Mouse (Mus musculus): ENCODE results near the gene Fance. TPM values are rescaled to one million over a fixed set of nuclear protein-coding genes. Genes with fewer than 3 reads are reported as not detected.

Fance gene
- polyA plus RNA-seq, 1 experiment from 2014 or later: 32.9 TPM

- H3K27me3 ChIP-seq (ENCODE audit: insufficient read depth, poor library complexity, severe bottlenecking): 0 out of 2 replicates have a peak, but pooled peaks cover 7% of the 10 kb centered on the region
- WGBS: 30% methylated on average over 7 of the region's 7 CpGs
- peaks cover 57% of the 10 kb centered on the region for H3K4me1 ChIP-seq (replicated peaks)
- DNase-seq (ENCODE audit: low spot score): peak; percentile 31
- peaks cover 74% of the 10 kb centered on the region for H3K36me3 ChIP-seq
- H3K9me3 ChIP-seq: no peaks in the 10 kb centered on the region
- H3K27ac ChIP-seq: no peak overlapping the region
- peak overlapping the region; percentile 29 for H3K4me3 ChIP-seq
Observed at GRCm38 (mm10) chr17:28331241-28332112, 18.2 kb downstream of the Fance start.

- Histone ChIP-seq H3K27me3 (ENCODE audit: insufficient read depth, poor library complexity, severe bottlenecking) (0 out of 2 replicates have a peak, but pooled peaks cover 7% of the 10 kb centered on the region), H3K9me3 (no peaks in the 10 kb centered on the region), H3K4me3 (no peak overlapping the region), H3K4me1 (replicated peaks) (peaks cover 48% of the 10 kb centered on the region), H3K36me3 (peaks cover 79% of the 10 kb centered on the region), H3K27ac (0 out of 2 replicates have a peak overlapping the region, but pooled peaks have one; percentile 1)
- 42% methylated on average over 13 of the region's 13 CpGs for WGBS
- DNase-seq (ENCODE audit: low spot score): peak; percentile 27
Observed at GRCm38 (mm10) chr17:28332113-28332914, 19.0 kb downstream of the Fance start.

DNA sequence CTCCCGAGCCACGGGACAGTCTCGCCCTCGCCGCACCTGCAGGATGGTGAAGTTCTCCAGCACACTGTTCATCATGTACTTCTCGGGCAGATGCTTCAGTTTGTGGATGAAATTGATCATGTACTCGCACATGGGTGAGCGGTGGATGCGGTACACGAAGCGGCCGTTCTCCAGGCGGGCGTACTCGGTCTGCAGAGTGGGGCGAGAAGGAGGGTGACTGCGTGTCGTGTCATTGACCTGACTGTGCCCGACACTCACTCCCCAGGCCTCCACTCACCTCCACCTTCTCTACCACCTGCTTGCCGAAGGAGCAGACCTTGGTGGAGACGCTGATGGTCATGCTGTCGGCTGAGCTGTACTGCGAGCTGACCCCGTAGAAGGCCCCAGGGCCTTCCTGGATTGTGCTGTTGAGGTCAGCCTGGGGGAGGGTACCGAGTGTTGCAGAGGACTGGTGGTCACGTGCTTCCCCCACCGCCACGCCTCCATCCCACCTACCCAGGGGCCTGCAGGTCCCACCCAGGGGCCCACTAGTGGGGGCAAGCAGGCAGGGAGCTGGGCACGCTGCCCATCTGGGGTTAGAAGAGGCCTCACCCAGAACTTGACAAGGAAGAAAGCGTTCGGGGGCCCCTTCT is 19.7 kb downstream of the Fance start:
- Histone ChIP-seq H3K4me1 (replicated peaks) (peaks cover 41% of the 10 kb centered on the region), H3K27ac (peak overlapping the region; percentile 16; the same call in 1 of the 2 replicates), H3K4me3 (no peak overlapping the region), H3K27me3 (ENCODE audit: insufficient read depth, poor library complexity, severe bottlenecking) (0 out of 2 replicates have a peak, but pooled peaks cover 7% of the 10 kb centered on the region), H3K36me3 (peaks cover 86% of the 10 kb centered on the region), H3K9me3 (no peaks in the 10 kb centered on the region)
- peak; percentile 34 for DNase-seq (ENCODE audit: low spot score)
- WGBS: 66% methylated on average over 31 of the region's 31 CpGs

GRCm38 (mm10) chr17:28335267-28335666 is 21.9 kb downstream of the Fance start:
- Histone ChIP-seq H3K36me3 (peaks cover 94% of the 10 kb centered on the region), H3K4me1 (replicated peaks) (peaks cover 28% of the 10 kb centered on the region), H3K27ac (peak overlapping the region; percentile 35; the same call in 1 of the 2 replicates), H3K4me3 (no peak overlapping the region), H3K27me3 (ENCODE audit: insufficient read depth, poor library complexity, severe bottlenecking) (0 out of 2 replicates have a peak, but pooled peaks cover 7% of the 10 kb centered on the region), H3K9me3 (no peaks in the 10 kb centered on the region)
- DNase-seq (ENCODE audit: low spot score): no peak
- WGBS: 68% methylated on average over 10 of the region's 10 CpGs

DNA sequence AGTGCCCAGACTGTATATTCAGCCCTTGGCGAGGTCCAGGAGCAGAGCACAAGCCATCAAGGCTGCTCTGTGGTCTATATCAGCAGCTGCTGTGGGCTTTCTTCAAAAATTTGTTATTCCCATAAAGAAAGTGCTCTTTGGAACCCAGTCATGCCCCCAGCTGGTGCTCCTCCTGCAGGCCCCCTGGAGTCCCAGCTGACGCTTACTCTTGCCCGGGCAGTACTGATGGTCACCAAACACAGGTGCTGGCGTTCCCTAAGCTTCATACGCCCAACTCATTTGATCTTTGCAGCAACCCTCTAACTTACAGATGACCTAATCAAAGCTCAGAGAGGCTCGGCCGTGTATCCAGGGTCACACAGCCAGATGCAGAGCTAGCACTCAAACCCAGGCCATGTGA is 24.2 kb downstream of the Fance start:
- H3K27me3 ChIP-seq (ENCODE audit: insufficient read depth, poor library complexity, severe bottlenecking): peaks cover 19% of the 10 kb centered on the region
- 93% methylated on average over 7 of the region's 7 CpGs for WGBS
- H3K4me1 ChIP-seq (replicated peaks): peaks cover 35% of the 10 kb centered on the region
- no peak for DNase-seq (ENCODE audit: low spot score)
- no peak overlapping the region for H3K27ac ChIP-seq
- peaks cover 81% of the 10 kb centered on the region for H3K36me3 ChIP-seq
- no peak overlapping the region for H3K4me3 ChIP-seq
- no peaks in the 10 kb centered on the region for H3K9me3 ChIP-seq

DNA sequence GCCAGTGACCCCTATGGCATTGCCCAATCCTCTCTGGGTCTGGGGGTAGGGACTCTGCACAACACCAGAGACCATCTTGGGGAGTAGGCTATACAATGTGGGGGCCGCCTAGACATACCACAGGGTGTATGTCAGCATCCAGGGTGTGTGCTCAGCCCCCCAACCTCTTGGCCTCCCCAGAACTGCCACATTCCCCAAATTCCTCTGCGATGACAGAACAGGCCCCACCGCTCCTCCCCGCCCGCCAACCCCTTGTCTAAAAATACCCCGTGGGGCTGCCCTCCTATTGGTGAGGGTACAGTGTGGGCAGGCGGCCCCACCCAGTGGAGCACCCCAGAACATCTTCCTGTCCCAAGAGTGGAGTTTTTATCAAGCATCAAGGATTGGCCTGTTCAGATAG is 27.3 kb downstream of the Fance start:
- 80% methylated on average over 7 of the region's 7 CpGs for WGBS
- Histone ChIP-seq H3K27me3 (ENCODE audit: insufficient read depth, poor library complexity, severe bottlenecking) (peaks cover 21% of the 10 kb centered on the region), H3K36me3 (peaks cover 55% of the 10 kb centered on the region), H3K4me3 (peak overlapping the region; percentile 40; the same call in 1 of the 2 replicates), H3K27ac (peak overlapping the region; percentile 75; the same call in 1 of the 2 replicates), H3K4me1 (replicated peaks) (peaks cover 49% of the 10 kb centered on the region), H3K9me3 (no peaks in the 10 kb centered on the region)
- no peak for DNase-seq (ENCODE audit: low spot score)

GRCm38 (mm10) chr17:28341091-28341490 is 27.8 kb downstream of the Fance start:
- Histone ChIP-seq H3K27me3 (ENCODE audit: insufficient read depth, poor library complexity, severe bottlenecking) (peaks cover 26% of the 10 kb centered on the region), H3K36me3 (peaks cover 50% of the 10 kb centered on the region), H3K9me3 (no peaks in the 10 kb centered on the region), H3K4me1 (replicated peaks) (peaks cover 54% of the 10 kb centered on the region), H3K27ac (peak overlapping the region; percentile 75), H3K4me3 (peak overlapping the region; percentile 40)
- DNase-seq (ENCODE audit: low spot score): peak; percentile 67
- WGBS: 9% methylated on average over 26 of the region's 26 CpGs

- peak overlapping the region; percentile 5; the same call in 1 of the 2 replicates for H3K4me3 ChIP-seq
- H3K27ac ChIP-seq: peak overlapping the region; percentile 57
- peaks cover 83% of the 10 kb centered on the region for H3K4me1 ChIP-seq (replicated peaks)
Observed at GRCm38 (mm10) chr17:28344050-28344607, 30.8 kb downstream of the Fance start.

GRCm38 (mm10) chr17:28344670-28345069 is 31.4 kb downstream of the Fance start:
- Histone ChIP-seq H3K4me1 (replicated peaks) (peaks cover 88% of the 10 kb centered on the region), H3K27me3 (ENCODE audit: insufficient read depth, poor library complexity, severe bottlenecking) (peaks cover 58% of the 10 kb centered on the region), H3K9me3 (no peaks in the 10 kb centered on the region), H3K4me3 (0 out of 2 replicates have a peak overlapping the region, but pooled peaks have one; percentile 5), H3K36me3 (peaks cover 16% of the 10 kb centered on the region), H3K27ac (peak overlapping the region; percentile 74)
- 37% methylated on average over 3 of the region's 3 CpGs for WGBS
- DNase-seq (ENCODE audit: low spot score): no peak

More at GRCm38 (mm10) chr17:28344050-28344607, 30.8 kb downstream of the Fance start:
- peaks cover 22% of the 10 kb centered on the region for H3K36me3 ChIP-seq
- peaks cover 53% of the 10 kb centered on the region for H3K27me3 ChIP-seq (ENCODE audit: insufficient read depth, poor library complexity, severe bottlenecking)
- WGBS: 26% methylated on average over 4 of the region's 4 CpGs
- DNase-seq (ENCODE audit: low spot score): no peak
- no peaks in the 10 kb centered on the region for H3K9me3 ChIP-seq

GRCm38 (mm10) chr17:28345271-28345721 is 32.0 kb downstream of the Fance start:
- peak overlapping the region; percentile 74 for H3K27ac ChIP-seq
- H3K4me1 ChIP-seq (replicated peaks): peaks cover 95% of the 10 kb centered on the region
- DNase-seq (ENCODE audit: low spot score): peak; percentile 29
- peaks cover 10% of the 10 kb centered on the region for H3K36me3 ChIP-seq
- peak overlapping the region; percentile 27 for H3K4me3 ChIP-seq
- H3K9me3 ChIP-seq: no peaks in the 10 kb centered on the region
- WGBS: 7% methylated on average over 8 of the region's 8 CpGs
- peaks cover 58% of the 10 kb centered on the region for H3K27me3 ChIP-seq (ENCODE audit: insufficient read depth, poor library complexity, severe bottlenecking)

GRCm38 (mm10) chr17:28345882-28346281 is 32.6 kb downstream of the Fance start:
- H3K9me3 ChIP-seq: no peaks in the 10 kb centered on the region
- H3K4me3 ChIP-seq: peak overlapping the region; percentile 27
- peak overlapping the region; percentile 74 for H3K27ac ChIP-seq
- DNase-seq (ENCODE audit: low spot score): peak; percentile 23
- peaks cover 58% of the 10 kb centered on the region for H3K27me3 ChIP-seq (ENCODE audit: insufficient read depth, poor library complexity, severe bottlenecking)
- peaks cover 4% of the 10 kb centered on the region for H3K36me3 ChIP-seq
- H3K4me1 ChIP-seq (replicated peaks): peaks cover 94% of the 10 kb centered on the region
- 9% methylated on average over 10 of the region's 10 CpGs for WGBS

- WGBS: 78% methylated on average over 10 of the region's 10 CpGs
- H3K27ac ChIP-seq: no peak overlapping the region
- no peaks in the 10 kb centered on the region for H3K9me3 ChIP-seq
- no peak overlapping the region for H3K4me3 ChIP-seq
- peaks cover 95% of the 10 kb centered on the region for H3K4me1 ChIP-seq (replicated peaks)
- no peak for DNase-seq (ENCODE audit: low spot score)
- H3K36me3 ChIP-seq: no peaks in the 10 kb centered on the region
- peaks cover 61% of the 10 kb centered on the region for H3K27me3 ChIP-seq (ENCODE audit: insufficient read depth, poor library complexity, severe bottlenecking)
Observed at GRCm38 (mm10) chr17:28347327-28347726, 34.0 kb downstream of the Fance start.
